Mouse (Mus musculus): ENCODE measurements around the gene Sgpl1. TPM values are rescaled to one million over a fixed set of nuclear protein-coding genes. Genes with fewer than 3 reads are reported as not detected.

Sgpl1 gene
- polyA plus RNA-seq, 1 experiment = 43.9 TPM

DNA sequence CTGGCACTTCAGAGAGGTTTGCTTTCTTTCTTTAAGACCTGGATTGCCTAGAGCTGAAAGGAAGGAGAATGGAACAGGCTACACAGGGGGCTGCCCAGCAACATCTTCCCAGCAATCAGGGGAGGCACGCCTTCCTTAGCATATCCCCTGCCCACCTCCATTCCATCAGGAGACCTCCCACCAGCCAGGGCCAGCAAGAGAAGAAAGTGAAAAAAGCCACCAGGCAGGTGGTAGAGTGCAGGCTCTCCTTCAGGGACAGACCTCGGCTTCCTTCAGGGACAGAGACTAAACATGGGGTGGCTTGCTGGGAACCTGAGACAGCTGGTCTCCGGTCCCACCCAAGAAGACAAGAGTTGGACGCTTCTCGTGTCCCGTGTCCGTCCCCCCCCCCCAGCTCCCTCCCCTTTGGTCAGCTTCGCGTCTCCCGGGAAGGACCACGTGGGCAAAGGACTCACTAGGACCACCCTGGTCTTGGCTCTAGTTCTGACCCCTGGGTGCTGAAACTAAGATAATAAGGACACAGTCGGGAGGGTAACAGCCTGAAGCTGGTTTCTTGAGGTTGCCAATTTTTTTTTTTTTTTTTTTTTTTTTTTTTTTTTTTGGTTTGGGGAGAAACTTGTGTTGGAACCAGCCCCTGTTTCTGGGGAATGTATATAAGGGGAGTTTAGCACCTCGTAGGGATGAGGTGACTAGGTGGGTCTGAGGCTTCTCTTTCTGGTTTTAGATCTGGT lies 27.4 kb upstream of the Sgpl1 start:
- H3K4me3 ChIP-seq (ENCODE audit: insufficient read depth, poor library complexity, severe bottlenecking) = no peak overlapping the region
- no peak for TF ChIP-seq MAX (IDR thresholded peaks at IDR 0.05)
- no peak for TF ChIP-seq USF1 (IDR thresholded peaks at IDR 0.05; ENCODE audit: low read depth)
- TF ChIP-seq CTCF (IDR thresholded peaks at IDR 0.05; ENCODE audit: control insufficient read depth, insufficient read depth, insufficient read length) = no peak
- peaks cover 4% of the 10 kb centered on the region for H3K27me3 ChIP-seq (ENCODE audit: control insufficient read depth, insufficient read depth, insufficient read length)
- no peaks in the 10 kb centered on the region for H3K36me3 ChIP-seq (ENCODE audit: control insufficient read depth, insufficient read depth)
- no peaks in the 10 kb centered on the region for H3K79me3 ChIP-seq (ENCODE audit: low read depth)
- no peaks in the 10 kb centered on the region for H3K79me2 ChIP-seq (ENCODE audit: control insufficient read depth, insufficient read depth)
- H3ac ChIP-seq (ENCODE audit: control insufficient read depth, insufficient read length, low read depth) = no peak overlapping the region

DNA sequence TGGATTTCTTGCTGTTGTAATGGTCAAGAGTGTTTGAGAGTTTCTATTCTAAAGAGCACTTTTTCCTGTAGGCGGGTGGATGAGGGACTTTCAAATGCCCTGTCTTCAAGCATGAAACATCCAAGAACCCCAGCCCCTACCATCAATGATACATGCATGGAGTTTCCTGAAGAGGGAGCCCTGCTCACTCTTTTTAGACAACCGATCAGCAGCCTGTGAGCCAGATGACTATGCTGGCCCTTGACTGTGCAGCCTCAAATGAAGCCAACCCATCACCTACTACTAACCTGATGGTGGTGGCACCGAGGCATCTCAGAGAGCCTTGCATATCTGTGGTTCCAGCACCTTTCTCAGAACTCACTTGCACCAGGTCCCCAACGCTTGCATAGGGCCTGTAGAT lies 25.0 kb upstream of the Sgpl1 start:
- Histone ChIP-seq H3K79me3 (ENCODE audit: low read depth) (no peaks in the 10 kb centered on the region), H3K4me3 (ENCODE audit: insufficient read depth, poor library complexity, severe bottlenecking) (no peak overlapping the region), H3K36me3 (ENCODE audit: control insufficient read depth, insufficient read depth) (no peaks in the 10 kb centered on the region), H3K27me3 (ENCODE audit: control insufficient read depth, insufficient read depth, insufficient read length) (peaks cover 17% of the 10 kb centered on the region), H3K79me2 (ENCODE audit: control insufficient read depth, insufficient read depth) (no peaks in the 10 kb centered on the region), H3ac (ENCODE audit: control insufficient read depth, insufficient read length, low read depth) (no peak overlapping the region)
- no peak for TF ChIP-seq MYOD1 (IDR thresholded peaks at IDR 0.05; ENCODE audit: control insufficient read depth, insufficient read length, low read depth)

DNA sequence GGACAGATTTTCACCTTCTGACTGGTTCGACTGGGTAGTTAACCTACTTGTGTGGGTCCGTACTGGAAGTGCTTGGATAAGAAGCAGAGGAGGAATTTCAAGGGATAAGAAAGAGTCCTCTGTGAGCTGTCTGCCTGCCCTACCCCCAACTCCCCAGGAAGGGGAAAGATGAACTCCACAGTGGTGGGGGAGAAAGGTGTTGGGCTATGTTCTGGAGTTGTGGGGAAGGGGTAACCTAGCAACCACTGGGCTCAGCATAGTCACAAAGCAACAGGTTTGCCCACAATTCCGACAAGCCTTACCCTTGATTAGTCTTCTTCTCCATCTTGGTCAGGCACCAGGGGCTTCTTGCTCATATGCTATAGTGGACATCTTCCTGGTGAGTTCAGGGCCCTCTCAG lies 24.2 kb upstream of the Sgpl1 start, which contains the start of gene Tbata:
Gene Tbata (plus strand): TSS at position 301 of the 400 bp plus-strand sequence.
- Histone ChIP-seq H3K79me2 (ENCODE audit: control insufficient read depth, insufficient read depth) (no peaks in the 10 kb centered on the region), H3K4me3 (ENCODE audit: insufficient read depth, poor library complexity, severe bottlenecking) (no peak within 1 kb of the TSS), H3K36me3 (ENCODE audit: control insufficient read depth, insufficient read depth) (no peaks in the 10 kb centered on the region), H3ac (ENCODE audit: control insufficient read depth, insufficient read length, low read depth) (no peak within 1 kb of the TSS), H3K79me3 (ENCODE audit: low read depth) (no peaks in the 10 kb centered on the region), H3K27me3 (ENCODE audit: control insufficient read depth, insufficient read depth, insufficient read length) (peaks cover 17% of the 10 kb centered on the region)
- TF ChIP-seq MAX (IDR thresholded peaks at IDR 0.05) = no peak
- TF ChIP-seq FOSL1 (IDR thresholded peaks at IDR 0.05; ENCODE audit: insufficient read depth, low read length, poor library complexity, severe bottlenecking) = no peak
- TF ChIP-seq CTCF (IDR thresholded peaks at IDR 0.05; ENCODE audit: control insufficient read depth, insufficient read depth, insufficient read length) = no peak
- TF ChIP-seq MYOG (IDR thresholded peaks at IDR 0.05; ENCODE audit: control insufficient read depth, extremely low read depth, insufficient read length) = no peak
- TF ChIP-seq USF1 (IDR thresholded peaks at IDR 0.05; ENCODE audit: low read depth) = no peak
- no peak for TF ChIP-seq CEBPB (IDR thresholded peaks at IDR 0.05; ENCODE audit: low read depth)
- no peak for TF ChIP-seq MYOD1 (IDR thresholded peaks at IDR 0.05; ENCODE audit: control insufficient read depth, insufficient read length, low read depth)

GRCm38 (mm10) chr10:61168393-61168792 lies 20.9 kb upstream of the Sgpl1 start:
- Histone ChIP-seq H3K36me3 (ENCODE audit: control insufficient read depth, insufficient read depth) (no peaks in the 10 kb centered on the region), H3K79me3 (ENCODE audit: low read depth) (no peaks in the 10 kb centered on the region), H3ac (ENCODE audit: control insufficient read depth, insufficient read length, low read depth) (no peak overlapping the region), H3K79me2 (ENCODE audit: control insufficient read depth, insufficient read depth) (no peaks in the 10 kb centered on the region), H3K4me3 (ENCODE audit: insufficient read depth, poor library complexity, severe bottlenecking) (no peak overlapping the region), H3K27me3 (ENCODE audit: control insufficient read depth, insufficient read depth, insufficient read length) (peaks cover 17% of the 10 kb centered on the region)
- TF ChIP-seq FOSL1 (IDR thresholded peaks at IDR 0.05; ENCODE audit: insufficient read depth, low read length, poor library complexity, severe bottlenecking) (no peak), MYOG (IDR thresholded peaks at IDR 0.05; ENCODE audit: control insufficient read depth, extremely low read depth, insufficient read length) (no peak), MYOD1 (IDR thresholded peaks at IDR 0.05; ENCODE audit: control insufficient read depth, insufficient read length, low read depth) (no peak), USF1 (IDR thresholded peaks at IDR 0.05; ENCODE audit: low read depth) (no peak), MAX (IDR thresholded peaks at IDR 0.05) (no peak), CTCF (IDR thresholded peaks at IDR 0.05; ENCODE audit: control insufficient read depth, insufficient read depth, insufficient read length) (no peak), CEBPB (IDR thresholded peaks at IDR 0.05; ENCODE audit: low read depth) (no peak)

DNA sequence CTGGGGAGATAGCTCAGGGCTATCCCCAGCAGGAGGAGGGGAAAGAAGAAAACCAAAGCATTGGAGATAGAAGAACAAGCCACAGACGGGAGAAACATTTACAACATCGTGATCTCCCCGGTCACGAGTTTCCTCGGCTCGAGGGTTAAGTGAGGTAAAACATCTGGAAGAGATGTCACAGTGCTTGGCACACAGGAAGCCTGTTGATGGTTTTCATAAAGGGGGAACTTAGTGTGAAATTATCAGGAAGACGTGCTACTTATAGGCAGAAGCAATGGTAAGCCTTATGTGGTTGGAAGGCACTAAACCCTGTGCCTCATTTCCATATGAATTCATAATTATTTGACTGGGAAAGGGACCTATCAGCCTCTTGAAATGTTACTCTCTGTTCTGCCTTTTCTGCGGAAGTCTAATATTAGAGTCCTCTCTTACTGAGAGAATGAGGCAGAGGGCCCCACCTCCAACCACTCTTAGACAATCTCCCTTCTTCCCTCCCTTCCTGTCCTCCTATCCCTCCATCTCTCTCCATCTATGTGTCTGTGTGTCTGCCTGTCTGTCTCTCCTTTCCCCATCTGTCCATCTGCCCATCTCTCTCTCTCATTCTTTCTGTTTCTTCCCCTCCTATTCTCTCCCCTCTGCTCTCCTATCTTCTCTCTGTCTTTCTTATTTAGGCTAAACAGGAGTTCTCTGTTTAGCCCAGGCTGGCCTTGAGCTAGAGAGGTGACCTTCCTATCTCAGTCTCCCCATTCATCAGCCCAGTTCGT lies 20.0 kb upstream of the Sgpl1 start:
- Histone ChIP-seq H3K36me3 (ENCODE audit: control insufficient read depth, insufficient read depth) (no peaks in the 10 kb centered on the region), H3K79me2 (ENCODE audit: control insufficient read depth, insufficient read depth) (no peaks in the 10 kb centered on the region), H3K4me3 (ENCODE audit: insufficient read depth, poor library complexity, severe bottlenecking) (no peak overlapping the region), H3K79me3 (ENCODE audit: low read depth) (no peaks in the 10 kb centered on the region), H3K27me3 (ENCODE audit: control insufficient read depth, insufficient read depth, insufficient read length) (peaks cover 17% of the 10 kb centered on the region), H3ac (ENCODE audit: control insufficient read depth, insufficient read length, low read depth) (no peak overlapping the region)
- TF ChIP-seq MYOD1 (IDR thresholded peaks at IDR 0.05; ENCODE audit: control insufficient read depth, insufficient read length, low read depth) = no peak
- no peak for TF ChIP-seq MAX (IDR thresholded peaks at IDR 0.05)
- TF ChIP-seq CTCF (IDR thresholded peaks at IDR 0.05; ENCODE audit: control insufficient read depth, insufficient read depth, insufficient read length) = no peak
- no peak for TF ChIP-seq USF1 (IDR thresholded peaks at IDR 0.05; ENCODE audit: low read depth)
- no peak for TF ChIP-seq FOSL1 (IDR thresholded peaks at IDR 0.05; ENCODE audit: insufficient read depth, low read length, poor library complexity, severe bottlenecking)
- no peak for TF ChIP-seq CEBPB (IDR thresholded peaks at IDR 0.05; ENCODE audit: low read depth)
- TF ChIP-seq MYOG (IDR thresholded peaks at IDR 0.05; ENCODE audit: control insufficient read depth, extremely low read depth, insufficient read length) = no peak

- no peak overlapping the region for H3K4me3 ChIP-seq (ENCODE audit: insufficient read depth, poor library complexity, severe bottlenecking)
- TF ChIP-seq MAX (IDR thresholded peaks at IDR 0.05) (no peak), MYOD1 (IDR thresholded peaks at IDR 0.05; ENCODE audit: control insufficient read depth, insufficient read length, low read depth) (no peak), CEBPB (IDR thresholded peaks at IDR 0.05; ENCODE audit: low read depth) (no peak), FOSL1 (IDR thresholded peaks at IDR 0.05; ENCODE audit: insufficient read depth, low read length, poor library complexity, severe bottlenecking) (no peak), USF1 (IDR thresholded peaks at IDR 0.05; ENCODE audit: low read depth) (no peak)
- no peak overlapping the region for H3ac ChIP-seq (ENCODE audit: control insufficient read depth, insufficient read length, low read depth)
- no peaks in the 10 kb centered on the region for H3K79me3 ChIP-seq (ENCODE audit: low read depth)
- H3K79me2 ChIP-seq (ENCODE audit: control insufficient read depth, insufficient read depth) = no peaks in the 10 kb centered on the region
- no peaks in the 10 kb centered on the region for H3K36me3 ChIP-seq (ENCODE audit: control insufficient read depth, insufficient read depth)
- no peaks in the 10 kb centered on the region for H3K27me3 ChIP-seq (ENCODE audit: control insufficient read depth, insufficient read depth, insufficient read length)
Measured at GRCm38 (mm10) chr10:61162366-61162765, 14.9 kb upstream of the Sgpl1 start.

Measured in C2C12 (cell line).